Mouse (Mus musculus) neural tube, embryonic 12.5 days (tissue): ENCODE data around the gene Zmiz2. TPM values are rescaled to one million over a fixed set of nuclear protein-coding genes. Genes with fewer than 3 reads are reported as not detected.
"Not testable (repeated sequence)": the region's sequence is repeated elsewhere in the genome, so short reads cannot be mapped to it uniquely, and the experiment has no call there.

Experiments used
- ATAC-seq: fragments of 200-750 bp; cut with Nextera tagmentation; 2 replicates; pipeline ENCODE4 v1.8.0; 2017; ENCODE audit warnings: low read depth, mild to moderate bottlenecking, moderate TSS enrichment, moderate library complexity; ENCODE audit not compliant: low FRiP score
- H3K27ac ChIP-seq: fragments of 300-500 bp; sonication (generic); 2 replicates; pipeline ENCODE4 v1.5.1; 2016
- H3K27me3 ChIP-seq: fragments of 300-500 bp; sonication (generic); replicated peaks from 2 replicates; pipeline ENCODE4 v1.6.1; 2016; ENCODE audit warnings: mild to moderate bottlenecking
- H3K36me3 ChIP-seq: fragments of 300-500 bp; sonication (generic); 2 replicates; pipeline ENCODE4 v1.6.1; 2016; ENCODE audit warnings: mild to moderate bottlenecking
- H3K4me1 ChIP-seq: fragments of 300-500 bp; sonication (generic); 2 replicates; pipeline ENCODE4 v1.6.1; 2016
- H3K4me2 ChIP-seq: fragments of 300-500 bp; sonication (generic); replicated peaks from 2 replicates; pipeline ENCODE4 v1.6.1; 2016; ENCODE audit warnings: mild to moderate bottlenecking
- H3K4me3 ChIP-seq: fragments of 300-500 bp; sonication (generic); 2 replicates; pipeline ENCODE4 v1.5.1; 2016
- H3K9ac ChIP-seq: fragments of 300-500 bp; sonication (generic); 2 replicates; pipeline ENCODE4 v1.6.1; 2016; ENCODE audit warnings: mild to moderate bottlenecking
- H3K9me3 ChIP-seq: fragments of 300-500 bp; sonication (generic); 2 replicates; pipeline ENCODE4 v1.6.1; 2016; ENCODE audit warnings: mild to moderate bottlenecking
- WGBS: fragments of 180-500 bp; shearing (Covaris S2); methylation state at CpG from one replicate; pipeline ENCODE4 v1.1.7; 2016; 5-methylcytosine and 5-hydroxymethylcytosine counted together
- polyA plus RNA-seq: library from polyadenylated mRNA; unstranded; fragments of >200 nt; fragmentation: Nextera tagmentation; extraction: Ambion mirVana; gene quantifications from 2 replicates; pipeline ENCODE4 v1.2.1, GENCODE M21; 2016

Zmiz2 gene
- polyA plus RNA-seq, 1 experiment from 2014 or later: 24.1 TPM

DNA sequence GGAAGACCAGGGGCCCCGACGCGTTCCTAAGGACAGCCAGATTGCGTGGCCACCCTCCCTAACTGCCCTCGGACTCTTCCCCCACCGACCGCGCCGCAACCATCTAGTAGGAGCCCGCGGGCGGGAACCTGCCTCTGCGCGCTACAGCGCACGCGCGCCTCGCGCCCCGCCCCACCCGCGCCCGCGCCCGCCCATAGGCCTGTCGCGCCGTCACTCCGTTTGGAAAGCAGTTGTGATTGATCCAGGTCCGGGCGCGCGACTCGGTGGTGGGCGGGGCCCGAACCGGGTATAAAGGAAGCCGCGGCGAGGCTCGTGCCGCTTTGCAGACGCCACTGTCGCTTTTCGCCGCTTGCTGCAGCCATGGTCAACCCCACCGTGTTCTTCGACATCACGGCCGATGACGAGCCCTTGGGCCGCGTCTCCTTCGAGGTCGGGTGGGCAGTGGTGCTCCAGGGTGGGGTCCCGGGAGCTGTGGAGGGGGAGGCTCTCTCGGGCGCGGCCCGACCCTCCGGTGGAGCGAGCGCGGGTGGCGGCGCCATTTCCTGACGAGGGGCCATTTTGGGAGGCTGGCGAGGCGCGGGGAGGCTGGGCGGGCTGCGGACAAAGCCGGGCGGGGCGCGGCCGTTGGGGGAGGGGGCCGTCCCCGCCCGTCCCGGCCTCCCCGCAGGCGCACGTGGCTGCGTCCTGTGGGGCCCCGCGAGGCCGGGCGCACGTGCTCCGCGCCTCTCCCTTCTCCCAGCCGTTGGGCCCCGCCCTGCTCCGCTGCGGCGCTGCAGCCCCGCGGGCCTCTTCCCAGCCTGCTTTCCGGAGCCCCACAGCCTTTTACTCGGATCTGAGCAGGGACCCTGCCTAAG lies 26.9 kb downstream of the Zmiz2 start:
- H3K9me3 ChIP-seq: no peaks in the 10 kb centered on the region
- H3K27me3 ChIP-seq: no peaks in the 10 kb centered on the region
- H3K36me3 ChIP-seq: peaks cover 23% of the 10 kb centered on the region
- peak overlapping the region; percentile 94 for H3K4me3 ChIP-seq
- peak overlapping the region; percentile 90 for H3K27ac ChIP-seq
- under 1% methylated on average over 98 of the region's 102 CpGs for WGBS
- H3K4me1 ChIP-seq: peaks cover 20% of the 10 kb centered on the region
- H3K4me2 ChIP-seq: peak overlapping the region; percentile 85
- H3K9ac ChIP-seq: peak overlapping the region; percentile 96
- ATAC-seq: peak; percentile 94

DNA sequence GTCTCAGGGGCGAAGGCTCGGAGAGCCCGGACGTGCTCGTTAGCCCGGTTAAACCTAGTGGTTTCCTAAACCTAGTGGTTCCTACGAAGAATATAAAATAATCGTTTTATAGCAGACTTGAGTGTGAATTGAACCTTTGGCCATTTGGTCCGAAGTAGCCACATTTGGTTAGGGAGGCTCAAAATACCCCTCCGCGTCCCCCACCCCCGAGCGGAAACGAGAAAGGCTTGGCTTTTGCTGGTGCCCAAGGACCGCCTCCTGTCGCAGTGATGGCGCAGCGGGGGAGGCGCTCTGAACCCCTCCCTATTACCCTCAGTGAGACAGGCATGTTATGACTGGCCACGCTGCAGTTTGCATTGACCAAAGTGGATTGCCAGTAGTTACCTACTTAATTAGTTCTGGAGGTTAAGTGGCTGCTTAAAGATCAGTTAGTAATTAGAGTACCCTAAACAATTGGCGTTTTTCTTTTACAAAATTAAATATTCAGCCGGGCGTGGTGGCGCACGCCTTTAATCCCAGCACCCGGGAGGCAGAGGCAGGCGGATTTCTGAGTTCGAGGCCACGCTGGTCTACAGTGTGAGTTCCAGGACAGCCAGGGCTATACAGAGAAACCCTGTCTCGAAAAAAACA lies 27.6 kb downstream of the Zmiz2 start:
- Histone ChIP-seq H3K4me1 (peaks cover 20% of the 10 kb centered on the region), H3K9me3 (no peaks in the 10 kb centered on the region), H3K27me3 (no peaks in the 10 kb centered on the region), H3K9ac (peak overlapping the region; percentile 96), H3K27ac (peak overlapping the region; percentile 90), H3K4me3 (peak overlapping the region; percentile 94), H3K4me2 (peak overlapping the region; percentile 85), H3K36me3 (peaks cover 27% of the 10 kb centered on the region)
- 2% methylated on average over 30 of the region's 30 CpGs for WGBS
- peak; percentile 62 for ATAC-seq

DNA sequence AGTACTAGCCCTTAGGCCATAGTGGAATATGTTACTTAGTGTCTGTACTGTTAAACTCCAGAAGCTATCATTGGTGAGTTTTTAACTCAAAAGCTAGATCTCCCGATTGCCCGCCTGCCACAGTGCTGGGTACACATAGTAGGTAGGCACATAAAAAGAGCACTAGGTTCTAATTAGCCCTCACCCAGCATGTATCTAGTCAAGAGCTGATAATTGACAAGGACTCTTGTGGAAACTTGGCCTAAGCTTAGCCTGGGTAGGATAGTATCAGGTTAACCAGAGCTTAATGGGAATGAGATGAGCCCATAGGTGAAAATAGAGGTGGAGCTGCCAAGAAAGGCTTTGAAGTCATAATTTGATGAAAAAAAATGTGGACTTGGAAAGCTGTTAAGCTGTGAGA lies 28.2 kb downstream of the Zmiz2 start:
- Histone ChIP-seq H3K4me3 (peak overlapping the region; percentile 94), H3K4me1 (peaks cover 20% of the 10 kb centered on the region), H3K9ac (peak overlapping the region; percentile 96), H3K27ac (no peak overlapping the region), H3K27me3 (no peaks in the 10 kb centered on the region), H3K9me3 (no peaks in the 10 kb centered on the region), H3K36me3 (peaks cover 27% of the 10 kb centered on the region), H3K4me2 (peak overlapping the region; percentile 85)
- WGBS: 48% methylated on average over 2 of the region's 2 CpGs
- no peak for ATAC-seq

DNA sequence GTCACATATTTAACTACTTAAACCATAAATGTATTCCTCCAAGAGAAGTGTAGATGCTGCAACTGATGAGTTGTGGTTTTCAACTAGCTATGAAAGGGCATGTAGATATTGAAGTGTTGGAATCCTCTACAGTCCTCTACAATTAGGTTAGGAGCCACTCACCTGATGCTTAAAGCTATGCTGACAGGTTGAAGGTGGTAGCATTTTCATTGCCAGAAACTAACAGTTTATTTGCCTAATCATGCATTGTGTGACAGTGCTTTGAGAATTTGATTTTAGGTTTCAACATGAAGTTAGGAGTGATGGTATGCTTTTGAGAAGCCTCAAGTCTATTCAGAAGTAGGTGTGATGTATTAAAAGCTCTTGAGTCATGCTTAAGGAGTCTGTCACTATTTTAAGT lies 28.6 kb downstream of the Zmiz2 start:
- Histone ChIP-seq H3K27ac (no peak overlapping the region), H3K36me3 (peaks cover 30% of the 10 kb centered on the region), H3K9ac (no peak overlapping the region), H3K4me1 (peaks cover 20% of the 10 kb centered on the region), H3K4me3 (peak overlapping the region; percentile 94), H3K27me3 (no peaks in the 10 kb centered on the region), H3K4me2 (peak overlapping the region; percentile 85), H3K9me3 (no peaks in the 10 kb centered on the region)
- ATAC-seq: no peak

DNA sequence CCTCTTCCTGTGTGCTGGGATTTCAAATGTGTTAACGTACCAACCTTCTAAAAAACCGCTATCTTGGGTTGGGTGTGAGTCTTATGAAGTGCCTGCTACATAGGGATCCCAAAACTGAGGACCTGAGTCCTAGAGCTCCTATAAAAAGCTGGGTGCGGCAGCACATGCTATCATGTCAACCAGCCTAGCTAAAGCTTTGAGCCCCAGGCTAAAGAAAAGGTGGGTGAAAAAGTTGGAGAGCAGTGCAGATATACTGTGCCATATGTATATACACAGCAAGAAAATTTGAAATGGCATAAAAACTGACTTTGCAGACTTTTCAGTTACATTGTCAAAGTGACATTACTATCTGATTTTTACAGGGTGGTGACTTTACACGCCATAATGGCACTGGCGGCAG lies 29.9 kb downstream of the Zmiz2 start:
- Histone ChIP-seq H3K27me3 (no peaks in the 10 kb centered on the region), H3K27ac (no peak overlapping the region), H3K9ac (no peak overlapping the region), H3K36me3 (peaks cover 42% of the 10 kb centered on the region), H3K9me3 (no peaks in the 10 kb centered on the region), H3K4me3 (no peak overlapping the region), H3K4me2 (peak overlapping the region; percentile 33), H3K4me1 (peaks cover 20% of the 10 kb centered on the region)
- no peak for ATAC-seq
- 90% methylated on average over 5 of the region's 5 CpGs for WGBS

DNA sequence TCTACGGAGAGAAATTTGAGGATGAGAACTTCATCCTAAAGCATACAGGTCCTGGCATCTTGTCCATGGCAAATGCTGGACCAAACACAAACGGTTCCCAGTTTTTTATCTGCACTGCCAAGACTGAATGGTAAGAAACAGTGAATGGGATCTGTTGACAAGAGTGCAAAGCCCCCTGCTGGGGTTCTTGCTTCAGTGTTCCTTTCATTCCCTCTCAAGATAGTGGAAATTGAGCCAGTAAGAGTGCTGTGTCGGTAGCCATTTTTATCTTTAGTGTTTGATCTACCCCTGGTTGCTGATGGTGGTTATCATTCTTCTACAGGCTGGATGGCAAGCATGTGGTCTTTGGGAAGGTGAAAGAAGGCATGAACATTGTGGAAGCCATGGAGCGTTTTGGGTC lies 30.3 kb downstream of the Zmiz2 start:
- not testable (repeated sequence) for ATAC-seq, H3K9ac ChIP-seq, H3K27ac ChIP-seq, H3K4me2 ChIP-seq, H3K4me3 ChIP-seq, H3K9me3 ChIP-seq, H3K27me3 ChIP-seq
- 70% methylated on average over 4 of the region's 4 CpGs for WGBS
- H3K4me1 ChIP-seq: peaks cover 20% of the 10 kb centered on the region
- H3K36me3 ChIP-seq: peaks cover 46% of the 10 kb centered on the region

DNA sequence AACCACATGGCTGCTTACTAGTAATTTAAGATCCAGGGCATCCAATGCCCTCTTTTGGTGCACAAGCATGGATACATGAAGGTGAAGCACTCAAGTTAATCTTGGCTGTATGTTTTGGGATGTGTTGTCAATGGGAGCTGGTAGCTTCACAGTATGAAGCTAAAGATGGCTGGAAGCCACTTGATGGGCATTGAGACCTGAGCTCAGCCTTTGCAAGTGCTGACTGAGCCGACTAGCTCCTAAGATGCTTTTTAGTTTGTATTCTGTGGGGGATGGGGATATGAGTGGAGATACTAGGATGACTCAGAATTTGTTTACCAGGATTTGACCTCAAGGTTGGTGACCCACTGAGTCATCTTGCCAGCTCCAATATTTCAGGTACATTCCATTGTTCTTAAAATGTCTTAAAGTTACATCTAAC lies 31.4 kb downstream of the Zmiz2 start:
- H3K27ac ChIP-seq: no peak overlapping the region
- H3K36me3 ChIP-seq: peaks cover 53% of the 10 kb centered on the region
- no peaks in the 10 kb centered on the region for H3K27me3 ChIP-seq
- no peak overlapping the region for H3K4me2 ChIP-seq
- no peak overlapping the region for H3K9ac ChIP-seq
- WGBS: 29% methylated on average over 1 of the region's 1 CpGs
- H3K4me3 ChIP-seq: no peak overlapping the region
- no peak for ATAC-seq
- H3K4me1 ChIP-seq: peaks cover 13% of the 10 kb centered on the region
- H3K9me3 ChIP-seq: no peaks in the 10 kb centered on the region

DNA sequence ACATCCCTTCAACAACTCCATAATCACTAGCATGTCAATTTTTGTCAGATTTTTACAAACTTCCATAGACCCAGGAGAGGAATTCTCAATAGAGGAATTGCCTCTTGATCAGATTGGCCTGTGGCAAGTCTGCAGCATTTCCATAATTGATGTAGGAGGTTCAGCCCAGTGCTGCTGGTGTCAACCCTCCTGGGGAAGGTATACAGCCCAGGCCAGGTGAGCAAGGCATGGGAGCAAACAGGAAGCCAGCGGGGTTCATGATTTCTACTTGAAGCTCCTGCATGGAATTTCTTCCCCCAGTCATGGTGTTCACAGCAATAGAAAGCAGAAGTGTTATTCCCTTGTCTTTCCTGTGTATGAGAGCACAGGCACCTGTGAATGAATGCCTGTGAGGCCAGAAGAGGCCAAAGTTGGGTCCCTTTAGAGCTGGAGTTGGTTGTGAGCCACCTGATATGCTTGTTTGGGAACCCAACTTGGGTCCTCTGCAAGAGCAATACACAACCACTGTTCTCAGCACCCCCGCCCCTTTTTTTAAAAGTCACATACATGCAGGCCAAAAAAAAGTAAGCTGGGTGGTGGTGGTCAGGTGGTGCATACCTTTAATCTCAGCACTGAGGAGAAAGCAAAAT lies 32.0 kb downstream of the Zmiz2 start:
- H3K36me3 ChIP-seq: peaks cover 56% of the 10 kb centered on the region

DNA sequence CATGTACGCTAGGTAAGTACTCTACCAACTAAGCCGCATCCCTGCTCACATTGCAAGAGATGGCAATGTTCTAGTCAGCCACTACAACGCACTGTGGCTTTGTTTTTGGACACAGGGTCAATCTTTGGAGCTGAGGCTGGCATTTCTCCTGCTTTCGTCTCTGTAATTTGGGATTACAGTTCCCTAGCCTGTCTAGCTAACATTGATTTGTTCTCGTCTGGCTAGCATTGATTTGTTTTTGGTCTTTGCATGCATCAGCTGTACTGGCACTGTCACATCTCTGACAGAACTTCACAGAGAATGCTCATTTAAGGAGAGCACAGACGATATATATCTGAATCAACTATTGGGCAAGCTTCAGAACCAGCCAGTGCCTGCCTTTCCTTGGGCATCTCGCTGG lies 41.3 kb downstream of the Zmiz2 start:
- 93% methylated on average over 7 of the region's 7 CpGs for whole genome bisulfite sequencing
- no peak for ATAC-seq
- Histone ChIP-seq H3K9me3 (no peaks in the 10 kb centered on the region), H3K4me2 (no peak overlapping the region), H3K4me1 (no peaks in the 10 kb centered on the region), H3K9ac (no peak overlapping the region), H3K27ac (no peak overlapping the region), H3K27me3 (no peaks in the 10 kb centered on the region), H3K4me3 (no peak overlapping the region), H3K36me3 (peaks cover 91% of the 10 kb centered on the region)

More for the DNA sequence above, 32.0 kb downstream of the Zmiz2 start:
- Histone ChIP-seq H3K4me3 (no peak overlapping the region), H3K4me1 (peaks cover 12% of the 10 kb centered on the region), H3K9me3 (no peaks in the 10 kb centered on the region), H3K27ac (no peak overlapping the region), H3K9ac (no peak overlapping the region), H3K4me2 (no peak overlapping the region), H3K27me3 (no peaks in the 10 kb centered on the region)
- 77% methylated on average over 2 of the region's 2 CpGs for WGBS
- ATAC-seq: no peak

DNA sequence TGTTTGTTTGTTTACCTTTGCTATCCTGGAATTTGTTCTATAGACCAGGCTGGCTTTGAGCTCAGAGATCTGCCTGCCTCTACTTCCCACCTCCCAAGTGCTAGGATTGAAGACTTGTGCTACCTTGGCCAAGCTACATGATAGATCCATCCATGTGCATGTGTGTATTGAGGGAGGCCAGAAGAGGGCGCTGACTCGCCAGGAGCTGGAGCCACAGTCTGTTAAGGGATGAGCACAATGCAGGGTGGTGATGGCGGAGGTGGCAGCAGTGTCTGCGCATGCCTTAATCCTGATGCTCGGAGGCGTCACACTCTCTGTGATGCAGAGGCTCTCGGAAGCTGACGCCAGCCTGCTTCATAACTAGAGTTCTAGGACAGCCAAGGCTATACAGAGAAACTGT lies 47.6 kb downstream of the Zmiz2 start:
- 70% methylated on average over 8 of the region's 8 CpGs for WGBS
- no peak overlapping the region for H3K4me2 ChIP-seq
- no peak overlapping the region for H3K9ac ChIP-seq
- no peak overlapping the region for H3K27ac ChIP-seq
- no peak overlapping the region for H3K4me3 ChIP-seq
- 0 out of 2 replicates have a peak, but pooled peaks have one; percentile 56 for ATAC-seq
- H3K27me3 ChIP-seq: no peaks in the 10 kb centered on the region
- H3K9me3 ChIP-seq: no peaks in the 10 kb centered on the region
- peaks cover 69% of the 10 kb centered on the region for H3K36me3 ChIP-seq
- no peaks in the 10 kb centered on the region for H3K4me1 ChIP-seq

DNA sequence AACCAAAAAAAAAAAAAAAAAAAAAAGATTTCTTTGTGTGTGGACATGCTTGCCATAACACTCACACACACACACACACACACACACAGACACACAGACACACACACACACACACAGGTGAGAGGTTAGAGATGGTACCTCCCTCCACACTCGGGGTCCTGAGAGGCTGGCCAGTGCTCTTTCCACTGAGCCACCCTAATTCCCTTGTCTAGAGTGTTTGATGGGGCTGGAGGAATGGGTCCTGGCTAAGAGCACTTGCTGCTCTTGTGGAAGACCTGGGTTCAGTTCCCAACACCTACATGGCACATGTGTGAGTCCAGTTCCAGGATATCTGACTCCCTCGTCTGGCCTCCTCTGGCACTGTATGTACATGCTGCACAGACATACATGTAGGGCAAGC lies 48.8 kb downstream of the Zmiz2 start:
- Histone ChIP-seq H3K9ac (no peak overlapping the region), H3K27me3 (no peaks in the 10 kb centered on the region), H3K4me3 (no peak overlapping the region), H3K36me3 (peaks cover 57% of the 10 kb centered on the region), H3K4me2 (no peak overlapping the region), H3K27ac (no peak overlapping the region), H3K9me3 (no peaks in the 10 kb centered on the region), H3K4me1 (no peaks in the 10 kb centered on the region)
- ATAC-seq: no peak
- 97% methylated on average over 2 of the region's 2 CpGs for WGBS

DNA sequence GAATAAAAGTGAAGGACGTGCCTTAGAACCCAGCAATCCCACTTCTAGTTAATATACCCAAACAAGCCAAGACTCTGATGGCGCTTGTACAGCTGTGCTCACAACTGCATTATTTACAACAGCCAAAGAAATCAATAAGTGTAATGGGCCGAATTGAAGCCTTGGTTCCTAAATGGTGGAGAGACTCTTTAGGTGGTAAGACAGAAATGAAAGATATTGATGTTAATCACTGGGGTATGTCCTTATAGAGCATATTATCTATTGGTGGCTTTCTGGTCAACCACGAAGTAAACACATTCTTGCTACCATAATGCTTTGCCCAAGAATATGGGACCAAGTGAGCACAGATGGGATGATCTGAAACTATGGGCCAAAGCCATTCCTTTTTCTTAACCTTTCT lies 51.3 kb downstream of the Zmiz2 start:
- Histone ChIP-seq H3K27ac (no peak overlapping the region), H3K4me3 (no peak overlapping the region), H3K9me3 (no peaks in the 10 kb centered on the region), H3K4me1 (peaks cover 7% of the 10 kb centered on the region), H3K36me3 (peaks cover 32% of the 10 kb centered on the region), H3K9ac (no peak overlapping the region), H3K27me3 (no peaks in the 10 kb centered on the region), H3K4me2 (no peak overlapping the region)
- ATAC-seq: no peak
- 92% methylated on average over 4 of the region's 4 CpGs for WGBS
